Mouse (Mus musculus) midbrain, embryonic 14.5 days (tissue): ENCODE data around the gene H2-D1. TPM values are rescaled to one million over a fixed set of nuclear protein-coding genes. Genes with fewer than 3 reads are reported as not detected.

Experiments
- ATAC-seq: fragments of 200-750 bp; cut with Nextera tagmentation; 2 replicates; pipeline ENCODE4 v1.8.0; 2017; ENCODE audit warnings: moderate number of reproducible peaks, moderate library complexity; ENCODE audit not compliant: low FRiP score, low TSS enrichment
- DNase-seq: peaks from one replicate; pipeline ENCODE4 v3.0.0-alpha.2; 2015
- H3K27ac ChIP-seq: fragments of 300-500 bp; sonication (generic); replicated peaks from 2 replicates; pipeline ENCODE4 v1.5.1; 2014; ENCODE audit warnings: mild to moderate bottlenecking, low read depth, low read length, moderate library complexity
- H3K27me3 ChIP-seq: fragments of 300-500 bp; sonication (generic); 2 replicates; pipeline ENCODE4 v1.6.1; 2014; ENCODE audit warnings: low read length, control low read depth, mixed read lengths; ENCODE audit not compliant: control insufficient read depth, insufficient read depth
- H3K36me3 ChIP-seq: fragments of 300-500 bp; sonication (generic); 2 replicates; pipeline ENCODE4 v1.6.1; 2014; ENCODE audit warnings: low read length, control low read depth; ENCODE audit not compliant: control insufficient read depth, insufficient read depth
- H3K4me1 ChIP-seq: fragments of 300-500 bp; sonication (generic); 2 replicates; pipeline ENCODE4 v1.6.1; 2014; ENCODE audit warnings: mild to moderate bottlenecking, antibody characterized with exemption, low read length, control low read depth; ENCODE audit not compliant: control insufficient read depth, insufficient read depth
- H3K4me2 ChIP-seq: fragments of 300-500 bp; sonication (generic); 2 replicates; pipeline ENCODE4 v1.6.1; 2014; ENCODE audit warnings: mild to moderate bottlenecking, low read length, moderate library complexity
- H3K4me3 ChIP-seq: fragments of 300-500 bp; sonication (generic); replicated peaks from 2 replicates; pipeline ENCODE4 v1.5.1; 2014; ENCODE audit warnings: low read depth, low read length
- H3K9ac ChIP-seq: fragments of 300-500 bp; sonication (generic); replicated peaks from 2 replicates; pipeline ENCODE4 v1.6.1; 2014; ENCODE audit warnings: mild to moderate bottlenecking, low read length, moderate library complexity
- H3K9me3 ChIP-seq: fragments of 300-500 bp; sonication (generic); 2 replicates; pipeline ENCODE4 v1.6.1; 2016; ENCODE audit warnings: low read length, control low read depth, mixed read lengths; ENCODE audit not compliant: control insufficient read depth
- WGBS: fragments of 180-500 bp; shearing (Covaris S2); extraction: QIAGEN DNeasy Blood & Tissue Kit; methylation state at CpG from one replicate; pipeline ENCODE4 v1.1.7; 2014; 5-methylcytosine and 5-hydroxymethylcytosine counted together
- polyA plus RNA-seq: library from polyadenylated mRNA; unstranded; fragments of >200 nt; fragmentation: Nextera tagmentation; extraction: Ambion mirVana; gene quantifications from 2 replicates; pipeline ENCODE4 v1.2.1, GENCODE M21; 2014

Gene H2-D1
- polyA plus RNA-seq, 1 experiment from 2014 or later = 68.5 TPM

DNA sequence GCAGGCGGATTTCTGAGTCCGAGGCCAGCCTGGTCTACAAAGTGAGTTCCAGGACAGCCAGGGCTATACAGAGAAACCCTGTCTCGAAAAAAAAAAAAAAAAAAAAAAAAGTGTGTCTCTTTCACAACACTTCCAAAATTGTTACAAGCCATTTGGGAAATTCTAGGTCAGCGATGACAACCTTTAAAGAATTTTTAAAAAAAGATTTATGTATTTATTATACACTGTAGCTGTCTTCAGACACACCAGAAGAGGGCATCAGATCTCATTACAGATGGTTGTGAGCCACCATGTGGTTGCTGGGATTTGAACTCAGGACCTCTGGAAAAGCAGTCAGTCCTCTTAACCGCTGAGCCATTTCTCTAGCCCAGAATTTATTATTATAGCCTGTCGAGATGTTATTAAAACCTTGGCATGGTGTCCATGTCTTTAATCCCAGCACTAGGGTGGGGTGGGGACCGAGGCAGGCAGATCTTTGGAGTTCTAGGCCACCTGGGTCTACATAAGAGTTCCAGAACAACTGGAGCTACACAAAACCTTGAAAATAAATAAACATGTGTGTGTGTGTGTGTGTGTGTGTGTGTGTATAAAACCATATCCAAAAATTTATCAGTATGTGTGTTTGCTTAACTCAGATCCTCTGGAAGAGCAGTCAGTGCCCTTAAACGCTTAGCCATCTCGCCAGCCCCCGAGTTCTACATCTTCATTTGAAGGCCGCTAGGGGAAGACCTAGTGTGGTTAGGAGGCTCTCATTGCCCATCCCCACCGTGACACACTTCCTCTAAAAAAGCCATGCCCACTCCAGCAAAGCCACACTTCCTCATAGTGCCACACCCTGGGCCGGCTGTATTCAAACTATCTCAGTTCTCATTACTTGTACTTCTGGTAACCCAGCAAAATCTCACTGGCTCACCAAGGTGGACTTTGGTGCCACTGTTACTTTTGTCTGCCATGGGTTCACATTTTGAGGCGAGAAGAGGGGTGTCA lies 3.7 kb upstream of the H2-D1 start:
- Histone ChIP-seq H3K9ac (no peak overlapping the region), H3K4me3 (no peak overlapping the region), H3K27ac (no peak overlapping the region), H3K4me1 (no peaks in the 10 kb centered on the region), H3K9me3 (no peaks in the 10 kb centered on the region), H3K27me3 (peaks cover 1% of the 10 kb centered on the region; the same call in 1 of the 2 replicates), H3K36me3 (peaks cover 5% of the 10 kb centered on the region), H3K4me2 (no peak overlapping the region)
- ATAC-seq (no peak), DNase-seq (no peak)
- WGBS = 68% methylated on average over 13 of the region's 14 CpGs

DNA sequence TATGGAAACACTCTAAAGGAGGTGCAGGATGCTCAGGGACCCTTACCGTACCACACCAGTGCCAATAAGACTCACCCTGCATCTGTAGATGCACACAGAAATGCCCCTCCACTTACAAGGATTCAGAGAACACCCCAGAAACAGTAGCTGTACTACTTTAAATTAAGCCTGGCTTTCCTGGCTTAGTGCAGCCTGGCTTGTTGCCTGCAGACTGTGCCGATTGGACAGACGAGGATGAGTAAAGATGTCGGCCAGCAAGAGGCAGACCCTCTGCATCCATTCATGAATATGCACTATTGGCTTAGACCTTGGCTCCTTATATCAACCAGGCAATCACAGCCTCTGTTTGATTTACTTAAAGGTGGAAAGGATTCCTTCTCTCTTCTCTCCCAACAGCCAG lies 2.9 kb upstream of the H2-D1 start:
- Histone ChIP-seq H3K9me3 (no peaks in the 10 kb centered on the region), H3K27ac (no peak overlapping the region), H3K27me3 (peaks cover 4% of the 10 kb centered on the region; the same call in 1 of the 2 replicates), H3K4me2 (no peak overlapping the region), H3K4me3 (no peak overlapping the region), H3K4me1 (no peaks in the 10 kb centered on the region), H3K36me3 (no peaks in the 10 kb centered on the region), H3K9ac (no peak overlapping the region)
- DNase-seq = no peak
- ATAC-seq = no peak
- 71% methylated on average over 4 of the region's 4 CpGs for WGBS

DNA sequence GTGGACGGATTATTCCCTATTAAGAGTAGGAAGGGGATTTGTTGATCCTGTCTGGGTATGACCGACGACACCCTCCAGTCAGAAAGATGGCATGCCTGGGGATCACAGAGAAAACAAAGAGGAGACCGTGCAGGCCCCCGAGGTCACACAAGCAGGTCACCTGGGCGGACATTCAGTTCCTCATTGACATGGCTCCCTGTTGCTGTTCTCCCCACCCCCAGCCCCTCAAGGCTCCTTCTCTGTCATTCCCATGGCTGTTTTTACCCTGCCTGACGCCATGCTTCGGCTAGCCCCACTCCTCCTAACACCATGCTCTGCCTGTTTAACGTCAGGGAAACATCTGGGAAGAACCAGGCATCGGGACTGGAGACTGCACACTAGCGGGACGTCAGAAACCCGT lies 879 bp upstream of the H2-D1 start:
- 65% methylated on average over 13 of the region's 13 CpGs for WGBS
- no peak for DNase-seq
- H3K27me3 ChIP-seq = peaks cover 4% of the 10 kb centered on the region; the same call in 1 of the 2 replicates

DNA sequence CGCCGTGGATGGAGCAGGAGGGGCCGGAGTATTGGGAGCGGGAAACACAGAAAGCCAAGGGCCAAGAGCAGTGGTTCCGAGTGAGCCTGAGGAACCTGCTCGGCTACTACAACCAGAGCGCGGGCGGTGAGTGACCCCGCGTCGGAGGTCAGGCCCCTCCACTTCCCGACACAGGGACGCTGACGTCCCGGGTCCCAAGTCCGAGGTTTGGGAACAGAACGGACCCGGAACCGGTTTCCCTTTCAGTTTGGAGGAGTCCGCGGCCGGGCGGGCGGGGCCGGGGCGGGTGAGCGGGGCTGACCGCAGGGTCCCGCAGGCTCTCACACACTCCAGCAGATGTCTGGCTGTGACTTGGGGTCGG lies 973 bp downstream of the H2-D1 start:
- ATAC-seq (0 out of 2 replicates have a peak, but pooled peaks have one; percentile 21), DNase-seq (no peak)
- Histone ChIP-seq H3K9ac (peak overlapping the region; percentile 66), H3K4me3 (peak overlapping the region; percentile 59), H3K36me3 (no peaks in the 10 kb centered on the region), H3K27ac (no peak overlapping the region), H3K27me3 (peaks cover 4% of the 10 kb centered on the region; the same call in 1 of the 2 replicates), H3K4me2 (peak overlapping the region; percentile 88), H3K4me1 (no peaks in the 10 kb centered on the region), H3K9me3 (no peaks in the 10 kb centered on the region)
- 1% methylated on average over 31 of the region's 31 CpGs for WGBS

More for the DNA sequence above, 879 bp upstream of the H2-D1 start:
- Histone ChIP-seq H3K27ac (no peak overlapping the region), H3K9me3 (no peaks in the 10 kb centered on the region), H3K9ac (no peak overlapping the region), H3K4me3 (no peak overlapping the region), H3K4me1 (no peaks in the 10 kb centered on the region), H3K36me3 (no peaks in the 10 kb centered on the region), H3K4me2 (no peak overlapping the region)
- no peak for ATAC-seq

DNA sequence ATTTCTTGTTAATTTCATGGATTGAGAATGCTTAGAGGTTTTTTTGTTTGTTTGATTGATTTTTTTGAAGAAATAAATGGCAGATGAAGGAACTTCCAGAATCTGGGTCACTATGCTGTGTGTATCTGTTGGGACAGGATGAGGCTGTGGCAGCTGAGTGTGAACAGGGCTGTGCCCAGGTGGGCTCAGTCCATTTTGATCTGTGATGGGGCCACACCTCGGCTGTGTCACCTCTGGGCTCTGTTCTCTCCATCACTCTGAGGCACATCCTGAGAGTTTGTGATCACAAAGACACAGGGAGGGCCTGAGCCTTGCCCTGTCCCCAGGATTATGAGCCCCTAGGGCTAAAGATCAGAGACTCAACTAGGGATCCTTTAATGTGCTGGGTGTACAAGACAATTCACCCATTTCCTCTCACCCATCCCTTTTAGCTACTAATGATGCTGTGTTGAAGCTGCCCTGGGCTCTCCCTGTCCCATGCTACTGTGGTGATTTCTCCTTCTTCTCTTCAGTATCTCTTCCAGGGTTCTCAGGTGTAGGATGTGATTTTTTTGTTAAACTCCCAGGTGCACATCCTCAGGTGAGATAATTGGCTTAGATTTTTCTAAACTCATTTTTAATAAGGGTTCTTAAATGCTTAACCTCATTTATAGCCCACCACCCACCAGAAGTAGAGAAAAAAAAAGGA lies 5.0 kb downstream of the H2-D1 start:
- Histone ChIP-seq H3K9ac (no peak overlapping the region), H3K9me3 (no peaks in the 10 kb centered on the region), H3K27ac (no peak overlapping the region), H3K4me3 (no peak overlapping the region), H3K36me3 (no peaks in the 10 kb centered on the region), H3K27me3 (peaks cover 4% of the 10 kb centered on the region; the same call in 1 of the 2 replicates), H3K4me1 (no peaks in the 10 kb centered on the region), H3K4me2 (no peak overlapping the region)
- ATAC-seq = no peak
- DNase-seq = no peak
- 68% methylated on average over 1 of the region's 1 CpGs for WGBS

DNA sequence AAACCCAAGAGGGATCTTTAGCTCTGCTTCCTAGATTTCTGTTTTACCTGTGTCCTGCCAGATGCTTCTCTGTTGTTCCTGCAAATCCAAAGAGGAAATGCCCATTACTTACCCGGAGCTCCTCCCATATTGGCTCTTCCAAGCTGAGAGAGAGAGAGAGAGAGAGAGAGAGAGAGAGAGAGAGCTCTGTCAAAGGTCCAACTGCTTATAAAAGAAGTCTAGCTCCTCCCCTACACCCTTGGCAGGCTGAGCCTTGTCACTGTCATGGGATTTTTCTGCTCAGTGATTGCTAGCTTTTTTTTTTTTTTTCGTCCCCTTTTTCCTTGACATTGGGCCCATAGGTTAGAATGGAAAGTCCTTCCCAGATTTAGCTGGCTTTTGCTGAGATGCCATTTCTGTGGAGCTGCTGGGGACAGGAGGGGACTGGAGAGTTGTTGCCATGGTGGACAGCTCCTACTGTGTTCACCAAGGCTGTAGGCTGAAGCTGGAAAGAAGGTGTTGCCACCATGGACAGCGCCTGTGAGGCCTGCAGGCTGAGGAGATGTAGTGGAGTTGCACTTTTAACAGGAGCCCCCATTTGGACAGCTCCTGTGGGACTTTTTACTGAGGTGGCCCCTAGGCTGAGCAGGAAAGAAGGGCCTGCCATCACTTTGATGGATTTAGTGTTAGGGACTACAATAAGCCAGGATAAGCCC lies 7.3 kb downstream of the H2-D1 start:
- Histone ChIP-seq H3K27me3 (no peaks in the 10 kb centered on the region), H3K4me1 (no peaks in the 10 kb centered on the region), H3K4me2 (no peak overlapping the region), H3K9ac (no peak overlapping the region), H3K27ac (no peak overlapping the region), H3K4me3 (no peak overlapping the region), H3K36me3 (no peaks in the 10 kb centered on the region), H3K9me3 (no peaks in the 10 kb centered on the region)
- ATAC-seq = no peak
- 26% methylated on average over 3 of the region's 3 CpGs for WGBS
- no peak for DNase-seq

DNA sequence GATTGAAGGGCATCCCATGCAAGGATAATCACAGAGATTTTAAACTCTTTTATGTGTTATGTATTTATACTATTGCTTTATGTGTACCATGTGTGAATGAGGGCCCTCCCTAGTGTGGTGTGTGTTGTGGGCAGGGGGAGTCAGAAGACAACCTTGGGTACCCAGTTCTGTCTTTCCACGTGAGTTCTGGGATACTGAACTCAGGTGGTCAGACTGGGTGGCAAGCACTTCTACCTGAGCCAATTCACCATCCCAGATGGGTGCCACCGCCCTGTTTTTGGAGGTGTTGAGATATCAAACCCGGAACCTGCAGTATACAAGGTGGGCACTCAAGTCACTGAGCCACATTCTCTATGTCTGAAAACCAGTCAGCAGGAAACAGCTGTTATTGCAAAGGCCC lies 9.7 kb downstream of the H2-D1 start:
- DNase-seq = no peak
- H3K4me2 ChIP-seq = no peak overlapping the region
- H3K27me3 ChIP-seq = peaks cover 10% of the 10 kb centered on the region; the same call in 1 of the 2 replicates
- H3K4me3 ChIP-seq = no peak overlapping the region
- H3K9ac ChIP-seq = no peak overlapping the region
- no peaks in the 10 kb centered on the region for H3K9me3 ChIP-seq
- 68% methylated on average over 3 of the region's 3 CpGs for WGBS
- no peaks in the 10 kb centered on the region for H3K36me3 ChIP-seq
- H3K4me1 ChIP-seq = no peaks in the 10 kb centered on the region
- no peak for ATAC-seq
- no peak overlapping the region for H3K27ac ChIP-seq

DNA sequence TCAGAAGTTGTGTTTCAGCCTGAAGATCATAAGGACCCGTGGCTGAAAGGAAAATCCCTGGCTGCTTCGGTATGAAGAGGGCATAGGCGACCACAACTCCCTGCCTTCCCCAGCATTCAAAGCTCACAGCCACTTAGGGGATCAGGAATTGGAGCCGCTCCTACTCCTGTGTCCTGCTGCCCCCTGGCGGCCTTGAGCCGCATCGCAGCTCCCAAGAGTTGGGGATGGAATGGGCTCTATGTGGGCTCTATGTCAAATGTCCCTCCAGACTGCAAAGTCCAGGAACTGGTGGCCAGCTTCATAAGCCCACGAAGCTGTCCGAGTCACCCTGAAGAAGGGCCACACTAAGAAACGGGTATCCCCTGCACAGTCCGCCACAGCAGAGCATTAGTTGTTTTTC lies 12.2 kb downstream of the H2-D1 start:
- no peaks in the 10 kb centered on the region for H3K9me3 ChIP-seq
- no peak overlapping the region for H3K27ac ChIP-seq
- H3K9ac ChIP-seq = no peak overlapping the region
- peak; percentile 91 for DNase-seq
- 6% methylated on average over 11 of the region's 11 CpGs for whole genome bisulfite sequencing
- no peak for ATAC-seq
- no peaks in the 10 kb centered on the region for H3K36me3 ChIP-seq
- H3K4me1 ChIP-seq = no peaks in the 10 kb centered on the region
- H3K4me2 ChIP-seq = no peak overlapping the region
- peaks cover 10% of the 10 kb centered on the region; the same call in 1 of the 2 replicates for H3K27me3 ChIP-seq
- no peak overlapping the region for H3K4me3 ChIP-seq
